Mouse (Mus musculus) lung, postnatal 36 days (tissue): Measurements from ENCODE around the gene Lyl1.

Experiments used
- DNase-seq: peaks from one replicate; pipeline ENCODE4 v3.0.0; 2022; ENCODE audit warnings: mixed read lengths

The Lyl1 gene

GRCm38 (mm10) chr8:84723571-84723900, 22.3 kb downstream of the Lyl1 start:
- no peak for DNase-seq

GRCm38 (mm10) chr8:84724683-84725082, 23.4 kb downstream of the Lyl1 start:
- no peak for DNase-seq

- no peak for DNase-seq
These were observed 24.1 kb downstream of the Lyl1 start for GRCm38 (mm10) chr8:84725246-84725940.

- DNase-seq: peak; percentile 83
These were observed 24.6 kb downstream of the Lyl1 start for GRCm38 (mm10) chr8:84725941-84726259.

GRCm38 (mm10) chr8:84728474-84728873, 27.2 kb downstream of the Lyl1 start:
- DNase-seq: no peak

- DNase-seq: peak; percentile 77
These were observed 28.7 kb downstream of the Lyl1 start for GRCm38 (mm10) chr8:84729921-84730362.

GRCm38 (mm10) chr8:84730541-84731370, 29.5 kb downstream of the Lyl1 start:
- DNase-seq: peak; percentile 57

GRCm38 (mm10) chr8:84731371-84732177, 30.3 kb downstream of the Lyl1 start:
- DNase-seq: no peak

- DNase-seq: no peak
These were observed 31.3 kb downstream of the Lyl1 start for GRCm38 (mm10) chr8:84732545-84732944.

- DNase-seq: peak; percentile 69
These were observed 31.7 kb downstream of the Lyl1 start for GRCm38 (mm10) chr8:84732996-84733395.

- no peak for DNase-seq
These were observed 32.7 kb downstream of the Lyl1 start for GRCm38 (mm10) chr8:84733959-84734358.

- DNase-seq: no peak
These were observed 33.4 kb downstream of the Lyl1 start for GRCm38 (mm10) chr8:84734680-84735079.

- DNase-seq: no peak
These were observed 34.3 kb downstream of the Lyl1 start for GRCm38 (mm10) chr8:84735597-84735996.

GRCm38 (mm10) chr8:84736521-84736920, 35.3 kb downstream of the Lyl1 start:
- no peak for DNase-seq

GRCm38 (mm10) chr8:84737608-84738007, 36.4 kb downstream of the Lyl1 start:
- peak; percentile 92 for DNase-seq

- DNase-seq: no peak
These were observed 37.0 kb downstream of the Lyl1 start for GRCm38 (mm10) chr8:84738266-84738665.

- DNase-seq: no peak
These were observed 37.6 kb downstream of the Lyl1 start for GRCm38 (mm10) chr8:84738715-84739400.

GRCm38 (mm10) chr8:84739401-84739742, 38.1 kb downstream of the Lyl1 start:
- DNase-seq: no peak

- DNase-seq: peak; percentile 62
These were observed 39.9 kb downstream of the Lyl1 start for GRCm38 (mm10) chr8:84740895-84741843.

GRCm38 (mm10) chr8:84742171-84743053, 41.2 kb downstream of the Lyl1 start:
- DNase-seq: peak; percentile 65

- DNase-seq: peak; percentile 58
These were observed 41.8 kb downstream of the Lyl1 start for GRCm38 (mm10) chr8:84743054-84743415.
